Mouse (Mus musculus) hindbrain, embryonic 15.5 days (tissue): Measurements from ENCODE around the gene Stk16. TPM values are rescaled to one million over a fixed set of nuclear protein-coding genes. Genes with fewer than 3 reads are reported as not detected.

Source experiments
- ATAC-seq: fragments of 200-750 bp; cut with Nextera tagmentation; 2 replicates; pipeline ENCODE4 v1.8.0; 2017; ENCODE audit warnings: low read depth, moderate number of reproducible peaks, moderate TSS enrichment; ENCODE audit not compliant: low FRiP score
- H3K27ac ChIP-seq: fragments of 300-500 bp; sonication (generic); replicated peaks from 2 replicates; pipeline ENCODE4 v1.5.1; 2015; ENCODE audit warnings: mild to moderate bottlenecking, inconsistent platforms
- H3K27me3 ChIP-seq: fragments of 300-500 bp; sonication (generic); 2 replicates; pipeline ENCODE4 v1.6.1; 2015; ENCODE audit warnings: control low read depth, inconsistent platforms
- H3K36me3 ChIP-seq: fragments of 300-500 bp; sonication (generic); 2 replicates; pipeline ENCODE4 v1.6.1; 2015; ENCODE audit warnings: control low read depth, inconsistent platforms
- H3K4me1 ChIP-seq: fragments of 300-500 bp; sonication (generic); replicated peaks from 2 replicates; pipeline ENCODE4 v1.6.1; 2015; ENCODE audit warnings: control low read depth, inconsistent platforms
- H3K4me2 ChIP-seq: fragments of 300-500 bp; sonication (generic); 2 replicates; pipeline ENCODE4 v1.6.1; 2015; ENCODE audit warnings: moderate library complexity, mild to moderate bottlenecking, inconsistent platforms
- H3K4me3 ChIP-seq: fragments of 300-500 bp; sonication (generic); 2 replicates; pipeline ENCODE4 v1.5.1; 2015; ENCODE audit warnings: mild to moderate bottlenecking, inconsistent platforms
- H3K9ac ChIP-seq: fragments of 300-500 bp; sonication (generic); 2 replicates; pipeline ENCODE4 v1.6.1; 2015; ENCODE audit warnings: inconsistent platforms
- H3K9me3 ChIP-seq: fragments of 300-500 bp; sonication (generic); 2 replicates; pipeline ENCODE4 v1.6.1; 2016; ENCODE audit warnings: control low read depth, inconsistent platforms
- whole genome bisulfite sequencing: fragments of 180-500 bp; shearing (Covaris S2); methylation state at CpG from one replicate; pipeline ENCODE4 v1.1.7; 2015; 5-methylcytosine and 5-hydroxymethylcytosine counted together
- polyA plus RNA-seq: library from polyadenylated mRNA; unstranded; fragments of >200 nt; fragmentation: Nextera tagmentation; extraction: Ambion mirVana; gene quantifications from 2 replicates; pipeline ENCODE4 v1.2.1, GENCODE M21; 2015

Gene Stk16
- polyA plus RNA-seq, 1 experiment from 2014 or later: 147 TPM

- Histone ChIP-seq H3K27me3 (no peaks in the 10 kb centered on the region), H3K9me3 (no peaks in the 10 kb centered on the region), H3K9ac (no peak overlapping the region), H3K4me3 (no peak overlapping the region), H3K36me3 (peaks cover 61% of the 10 kb centered on the region), H3K4me2 (no peak overlapping the region), H3K27ac (no peak overlapping the region), H3K4me1 (peaks cover 20% of the 10 kb centered on the region)
- WGBS: 83% methylated on average over 2 of the region's 2 CpGs
- ATAC-seq: no peak
Observed at GRCm38 (mm10) chr1:75187914-75188483, 22.6 kb upstream of the Stk16 start.

DNA sequence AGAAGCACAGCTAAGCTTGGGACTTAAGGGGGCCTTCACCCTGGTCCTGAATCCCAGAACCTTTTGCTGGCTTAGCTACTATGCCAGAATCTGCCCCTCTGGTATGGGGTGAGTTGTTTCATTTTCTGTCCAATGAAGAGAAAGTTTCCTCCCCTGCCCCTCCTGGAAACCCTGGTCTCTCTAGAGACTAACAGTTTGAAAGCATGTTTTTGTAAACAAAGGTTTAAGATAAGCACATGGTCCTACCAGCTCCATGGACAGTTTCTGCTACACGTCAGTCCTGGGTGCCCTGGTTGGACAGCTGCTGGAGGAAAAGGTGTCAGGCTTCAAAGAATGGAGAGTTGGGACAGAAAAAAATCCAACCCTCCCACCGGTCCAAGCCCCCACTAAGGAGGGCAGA lies 20.1 kb upstream of the Stk16 start:
- Histone ChIP-seq H3K27me3 (no peaks in the 10 kb centered on the region), H3K4me2 (peak overlapping the region; percentile 92), H3K27ac (no peak overlapping the region), H3K4me3 (peak overlapping the region; percentile 82; the same call in 1 of the 2 replicates), H3K4me1 (peaks cover 28% of the 10 kb centered on the region), H3K9me3 (no peaks in the 10 kb centered on the region), H3K9ac (peak overlapping the region; percentile 96; the same call in 1 of the 2 replicates), H3K36me3 (peaks cover 39% of the 10 kb centered on the region)
- no peak for ATAC-seq
- WGBS: 76% methylated on average over 2 of the region's 2 CpGs

DNA sequence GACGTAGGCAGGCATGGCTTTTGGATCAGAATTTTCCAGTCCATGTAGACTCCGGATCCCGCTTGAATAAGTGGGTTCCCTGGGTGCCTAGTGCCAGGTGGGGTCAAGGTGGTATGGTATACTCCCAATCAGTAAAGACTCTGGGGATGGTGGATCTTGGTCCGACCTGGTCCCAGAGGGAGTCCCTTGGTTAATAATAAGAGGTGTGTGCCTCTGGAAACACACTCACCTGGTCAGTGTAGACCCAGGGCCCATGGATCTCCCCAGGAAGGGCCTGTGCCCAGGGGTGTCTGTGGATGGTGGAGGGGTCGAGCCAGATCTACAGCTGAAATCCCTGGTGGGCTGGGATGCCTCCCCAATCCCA lies 19.4 kb upstream of the Stk16 start:
- peak overlapping the region; percentile 98 for H3K27ac ChIP-seq

DNA sequence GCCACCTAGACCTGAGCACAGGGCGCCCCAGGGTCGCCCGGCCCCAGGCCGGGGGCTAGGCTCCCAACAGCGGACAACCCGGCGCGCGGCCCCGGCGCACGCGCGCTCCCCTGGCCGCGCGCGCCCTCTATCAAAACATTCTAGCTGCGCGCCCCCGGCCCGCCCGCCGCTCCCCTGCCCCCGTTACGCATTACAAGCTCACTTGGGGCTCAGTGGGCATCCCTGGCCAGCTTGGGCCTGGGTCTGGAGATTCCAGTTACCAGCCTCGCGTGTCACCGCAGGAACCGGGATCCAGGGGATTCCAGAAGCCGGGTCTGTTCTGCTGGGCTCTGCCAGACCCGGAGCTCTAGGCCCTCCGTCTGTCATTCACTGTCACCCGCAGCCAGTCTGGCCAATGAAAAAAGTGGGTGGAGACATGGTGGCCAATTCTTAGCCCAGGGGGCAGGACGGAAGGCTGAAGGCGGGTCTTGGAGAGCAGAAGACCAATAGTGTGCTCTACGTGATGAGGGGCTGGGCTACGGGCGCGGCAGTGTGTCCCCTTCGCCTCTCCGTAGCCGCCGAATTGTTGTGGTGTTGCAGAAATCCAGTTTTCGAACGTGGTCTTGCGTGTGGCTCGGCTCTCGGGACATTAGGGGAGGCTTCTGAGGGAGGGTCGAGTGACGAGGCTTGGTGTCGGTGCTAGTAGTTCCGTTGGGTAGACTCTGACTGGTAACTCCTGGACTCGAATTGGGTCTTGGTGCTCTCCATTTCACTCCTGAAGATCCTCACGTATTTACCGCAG lies 18.8 kb upstream of the Stk16 start, which contains the start of the genes Ankzf1 and Atg9a:
Ankzf1 (plus strand) TSS at position 530 of the 781 bp plus-strand sequence.
Atg9a (minus strand) TSS at position 575 of the 781 bp plus-strand sequence.
- Histone ChIP-seq H3K4me2 (peak within 1 kb of the TSS; percentile 94), H3K27ac (peak within 1 kb of the TSS; percentile 98), H3K36me3 (peaks cover 34% of the 10 kb centered on the region), H3K4me3 (peak within 1 kb of the TSS; percentile 82), H3K27me3 (no peaks in the 10 kb centered on the region), H3K9me3 (no peaks in the 10 kb centered on the region), H3K9ac (peak within 1 kb of the TSS; percentile 96), H3K4me1 (peaks cover 28% of the 10 kb centered on the region)
- peak; percentile 99 for ATAC-seq
- WGBS: under 1% methylated on average over 55 of the region's 56 CpGs

More for the DNA sequence above, 19.4 kb upstream of the Stk16 start:
- 44% methylated on average over 5 of the region's 5 CpGs for WGBS
- no peaks in the 10 kb centered on the region for H3K27me3 ChIP-seq
- no peak; the same call in 1 of the 2 replicates for ATAC-seq
- no peaks in the 10 kb centered on the region for H3K9me3 ChIP-seq
- H3K4me1 ChIP-seq: peaks cover 28% of the 10 kb centered on the region
- H3K36me3 ChIP-seq: peaks cover 36% of the 10 kb centered on the region
- peak overlapping the region; percentile 96 for H3K9ac ChIP-seq
- peak overlapping the region; percentile 92 for H3K4me2 ChIP-seq
- H3K4me3 ChIP-seq: peak overlapping the region; percentile 82

GRCm38 (mm10) chr1:75192452-75192851 lies 18.2 kb upstream of the Stk16 start:
- peaks cover 28% of the 10 kb centered on the region for H3K4me1 ChIP-seq
- 1% methylated on average over 19 of the region's 19 CpGs for WGBS
- peak overlapping the region; percentile 98 for H3K27ac ChIP-seq
- ATAC-seq: no peak
- H3K9ac ChIP-seq: peak overlapping the region; percentile 81
- H3K4me2 ChIP-seq: peak overlapping the region; percentile 94
- peak overlapping the region; percentile 82 for H3K4me3 ChIP-seq
- peaks cover 30% of the 10 kb centered on the region for H3K36me3 ChIP-seq
- H3K9me3 ChIP-seq: no peaks in the 10 kb centered on the region
- H3K27me3 ChIP-seq: no peaks in the 10 kb centered on the region

GRCm38 (mm10) chr1:75201236-75201635 lies 9.4 kb upstream of the Stk16 start:
- Histone ChIP-seq H3K27ac (no peak overlapping the region), H3K9ac (no peak overlapping the region), H3K4me1 (no peaks in the 10 kb centered on the region), H3K9me3 (no peaks in the 10 kb centered on the region), H3K4me2 (no peak overlapping the region), H3K36me3 (peaks cover 25% of the 10 kb centered on the region), H3K4me3 (no peak overlapping the region), H3K27me3 (no peaks in the 10 kb centered on the region)
- ATAC-seq: no peak
- WGBS: 96% methylated on average over 1 of the region's 1 CpGs

GRCm38 (mm10) chr1:75208967-75209678 lies 1.5 kb upstream of the Stk16 start:
- Histone ChIP-seq H3K27ac (no peak overlapping the region; the same call in 1 of the 2 replicates), H3K4me1 (peaks cover 48% of the 10 kb centered on the region), H3K4me3 (peak overlapping the region; percentile 92), H3K9ac (peak overlapping the region; percentile 31), H3K36me3 (peaks cover 10% of the 10 kb centered on the region), H3K27me3 (no peaks in the 10 kb centered on the region), H3K9me3 (no peaks in the 10 kb centered on the region), H3K4me2 (peak overlapping the region; percentile 96)
- 14% methylated on average over 34 of the region's 34 CpGs for WGBS
- ATAC-seq: no peak

GRCm38 (mm10) chr1:75211141-75211708 lies 587 bp downstream of the Stk16 start:
- Histone ChIP-seq H3K36me3 (peaks cover 18% of the 10 kb centered on the region), H3K4me1 (peaks cover 48% of the 10 kb centered on the region), H3K27me3 (0 out of 2 replicates have a peak, but pooled peaks cover 4% of the 10 kb centered on the region), H3K4me3 (peak overlapping the region; percentile 92), H3K9me3 (no peaks in the 10 kb centered on the region), H3K27ac (peak overlapping the region; percentile 47; the same call in 1 of the 2 replicates), H3K9ac (peak overlapping the region; percentile 97), H3K4me2 (peak overlapping the region; percentile 96)
- peak; percentile 31 for ATAC-seq
- 15% methylated on average over 17 of the region's 17 CpGs for WGBS

DNA sequence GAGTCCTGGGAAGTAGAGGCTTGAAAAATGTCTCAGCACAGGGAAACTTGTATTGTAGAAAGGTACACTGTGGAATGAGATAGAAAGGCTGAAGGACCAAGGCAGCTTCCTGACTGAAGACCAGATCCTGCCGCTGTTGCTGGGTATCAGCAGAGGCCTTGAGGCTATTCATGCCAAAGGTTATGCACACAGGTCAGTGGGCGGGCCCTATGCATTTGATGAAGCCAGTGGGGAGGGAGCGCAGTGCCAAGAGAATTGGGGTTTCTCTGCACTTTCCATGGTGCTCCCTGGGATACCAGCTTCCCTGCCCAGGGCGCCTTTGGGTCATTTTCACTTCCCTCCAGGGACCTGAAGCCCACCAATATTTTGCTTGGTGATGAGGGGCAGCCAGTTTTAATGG lies 1.9 kb downstream of the Stk16 start:
- Histone ChIP-seq H3K27me3 (peaks cover 15% of the 10 kb centered on the region), H3K9ac (no peak overlapping the region), H3K9me3 (no peaks in the 10 kb centered on the region), H3K36me3 (peaks cover 18% of the 10 kb centered on the region), H3K4me3 (no peak overlapping the region), H3K4me1 (peaks cover 48% of the 10 kb centered on the region), H3K27ac (no peak overlapping the region), H3K4me2 (no peak overlapping the region)
- ATAC-seq: no peak
- WGBS: 82% methylated on average over 4 of the region's 4 CpGs

- Histone ChIP-seq H3K4me1 (peaks cover 49% of the 10 kb centered on the region), H3K4me3 (no peak overlapping the region), H3K27ac (no peak overlapping the region), H3K27me3 (peaks cover 19% of the 10 kb centered on the region), H3K9me3 (no peaks in the 10 kb centered on the region), H3K36me3 (peaks cover 18% of the 10 kb centered on the region), H3K4me2 (no peak overlapping the region), H3K9ac (no peak overlapping the region)
- WGBS: 93% methylated on average over 7 of the region's 7 CpGs
- no peak for ATAC-seq
Observed at GRCm38 (mm10) chr1:75213096-75213495, 2.5 kb downstream of the Stk16 start.

- no peak overlapping the region for H3K27ac ChIP-seq
- H3K9me3 ChIP-seq: no peaks in the 10 kb centered on the region
- WGBS: 83% methylated on average over 2 of the region's 2 CpGs
- H3K9ac ChIP-seq: no peak overlapping the region
- H3K4me3 ChIP-seq: no peak overlapping the region
- H3K4me2 ChIP-seq: no peak overlapping the region
- H3K36me3 ChIP-seq: peaks cover 18% of the 10 kb centered on the region
- H3K4me1 ChIP-seq: peaks cover 50% of the 10 kb centered on the region
- H3K27me3 ChIP-seq: peaks cover 27% of the 10 kb centered on the region
- ATAC-seq: no peak
Observed at GRCm38 (mm10) chr1:75214442-75214841, 3.8 kb downstream of the Stk16 start.
